Mouse (Mus musculus) limb, embryonic 12.5 days (tissue): ENCODE data around the gene Scn9a. TPM values are rescaled to one million over a fixed set of nuclear protein-coding genes. Genes with fewer than 3 reads are reported as not detected.

ENCODE experiments used
- ATAC-seq: fragments of 200-750 bp; cut with Nextera tagmentation; 2 replicates; pipeline ENCODE4 v1.8.0; 2017; ENCODE audit warnings: low read depth, moderate TSS enrichment; ENCODE audit not compliant: insufficient number of reproducible peaks, insufficient read depth, low FRiP score, low TSS enrichment
- H3K27ac ChIP-seq: fragments of 300-500 bp; sonication (generic); 2 replicates; pipeline ENCODE4 v1.5.1; 2016; ENCODE audit warnings: mild to moderate bottlenecking, moderate library complexity
- H3K27me3 ChIP-seq: fragments of 300-500 bp; sonication (generic); 2 replicates; pipeline ENCODE4 v1.6.1; 2016; ENCODE audit warnings: mild to moderate bottlenecking, moderate library complexity
- H3K36me3 ChIP-seq: fragments of 300-500 bp; sonication (generic); 2 replicates; pipeline ENCODE4 v1.6.1; 2016; ENCODE audit warnings: mild to moderate bottlenecking, moderate library complexity
- H3K4me1 ChIP-seq: fragments of 300-500 bp; sonication (generic); replicated peaks from 2 replicates; pipeline ENCODE4 v1.6.1; 2016
- H3K4me2 ChIP-seq: fragments of 300-500 bp; sonication (generic); 2 replicates; pipeline ENCODE4 v1.6.1; 2016; ENCODE audit warnings: mild to moderate bottlenecking, moderate library complexity
- H3K4me3 ChIP-seq: fragments of 300-500 bp; sonication (generic); replicated peaks from 2 replicates; pipeline ENCODE4 v1.5.1; 2016; ENCODE audit warnings: mild to moderate bottlenecking
- H3K9ac ChIP-seq: fragments of 300-500 bp; sonication (generic); replicated peaks from 2 replicates; pipeline ENCODE4 v1.6.1; 2016; ENCODE audit warnings: mild to moderate bottlenecking, moderate library complexity
- H3K9me3 ChIP-seq: fragments of 300-500 bp; sonication (generic); 2 replicates; pipeline ENCODE4 v1.6.1; 2016; ENCODE audit warnings: mild to moderate bottlenecking, moderate library complexity
- WGBS: fragments of 180-500 bp; shearing (Covaris S2); methylation state at CpG from one replicate; pipeline ENCODE4 v1.1.7; 2016; 5-methylcytosine and 5-hydroxymethylcytosine counted together
- polyA plus RNA-seq: library from polyadenylated mRNA; unstranded; fragments of >200 nt; fragmentation: Nextera tagmentation; extraction: Ambion mirVana; gene quantifications from 2 replicates; pipeline ENCODE4 v1.2.1, GENCODE M21; 2016

Scn9a gene
- polyA plus RNA-seq, 1 experiment from 2014 or later, result 1.5 TPM

GRCm38 (mm10) chr2:66462458-66462857 is 172.3 kb downstream of the Scn9a start:
- Histone ChIP-seq H3K9me3 (no peaks in the 10 kb centered on the region), H3K27me3 (no peaks in the 10 kb centered on the region), H3K4me2 (no peak overlapping the region), H3K27ac (no peak overlapping the region), H3K9ac (no peak overlapping the region), H3K36me3 (no peaks in the 10 kb centered on the region), H3K4me1 (no peaks in the 10 kb centered on the region), H3K4me3 (no peak overlapping the region)
- WGBS, result 96% methylated on average over 1 of the region's 1 CpGs
- ATAC-seq, result no peak

- WGBS, result 11% methylated on average over 7 of the region's 7 CpGs
- Histone ChIP-seq H3K4me1 (0 out of 2 replicates have a peak, but pooled peaks cover 3% of the 10 kb centered on the region), H3K27me3 (peaks cover 6% of the 10 kb centered on the region; the same call in 1 of the 2 replicates), H3K9me3 (no peaks in the 10 kb centered on the region), H3K4me2 (peak within 1 kb of the TSS; percentile 69), H3K9ac (peak within 1 kb of the TSS; percentile 31; the same call in 1 of the 2 replicates), H3K36me3 (no peaks in the 10 kb centered on the region), H3K4me3 (peak within 1 kb of the TSS; percentile 33), H3K27ac (no peak within 1 kb of the TSS)
- ATAC-seq, result no peak
Measured at GRCm38 (mm10) chr2:66440711-66441110, 194.1 kb downstream of the Scn9a start, which contains the start of gene Scn1a. Gene Scn1a (minus strand): TSS chr2:66440840.

- Histone ChIP-seq H3K27me3 (peaks cover 6% of the 10 kb centered on the region; the same call in 1 of the 2 replicates), H3K27ac (no peak overlapping the region), H3K4me3 (peak overlapping the region; percentile 33), H3K9me3 (no peaks in the 10 kb centered on the region), H3K9ac (peak overlapping the region; percentile 31; the same call in 1 of the 2 replicates), H3K4me2 (peak overlapping the region; percentile 69), H3K36me3 (no peaks in the 10 kb centered on the region), H3K4me1 (0 out of 2 replicates have a peak, but pooled peaks cover 3% of the 10 kb centered on the region)
- WGBS, result 3% methylated on average over 21 of the region's 21 CpGs
- no peak for ATAC-seq
Measured at GRCm38 (mm10) chr2:66439764-66440471, 194.8 kb downstream of the Scn9a start.

GRCm38 (mm10) chr2:66436286-66436685 is 198.5 kb downstream of the Scn9a start:
- Histone ChIP-seq H3K9ac (no peak overlapping the region), H3K4me1 (0 out of 2 replicates have a peak, but pooled peaks cover 3% of the 10 kb centered on the region), H3K4me3 (no peak overlapping the region), H3K27me3 (peaks cover 6% of the 10 kb centered on the region; the same call in 1 of the 2 replicates), H3K36me3 (no peaks in the 10 kb centered on the region), H3K4me2 (no peak overlapping the region), H3K27ac (no peak overlapping the region), H3K9me3 (no peaks in the 10 kb centered on the region)
- ATAC-seq, result no peak
- 36% methylated on average over 3 of the region's 3 CpGs for WGBS

Other genes starting within 250 kb of the Scn9a start
- 1.8 and 2.2 TPM in 2 replicates for gene Scn1a, start 194.1 kb downstream of the Scn9a start, polyA plus RNA-seq
- gene Scn7a, start 150.0 kb upstream of the Scn9a start, polyA plus RNA-seq, result 0.08 and 0.10 TPM in 2 replicates